Mouse (Mus musculus): ENCODE results near the gene Vmn1r215. TPM values are rescaled to one million over a fixed set of nuclear protein-coding genes. Genes with fewer than 3 reads are reported as not detected.
"Not testable (repeated sequence)": the region's sequence is repeated elsewhere in the genome, so short reads cannot be mapped to it uniquely, and the experiment has no call there.

Vmn1r215 gene
- polyA plus RNA-seq (2015; fragmentation: Nextera tagmentation; extraction: Ambion mirVana), result not detected in 2 replicates

GRCm38 (mm10) chr13:23067725-23068124 is at the start of gene Vmn1r215:
Gene Vmn1r215, plus strand, starts transcription at chr13:23068025.
- H3K4me1 ChIP-seq (ENCODE audit: control insufficient read depth, low read depth, low read length), result no peaks in the 10 kb centered on the region
- H3K4me3 ChIP-seq (ENCODE audit: low read depth, low read length), result no peak within 1 kb of the TSS
- no peak for ATAC-seq (ENCODE audit: low read depth)
- H3K9ac ChIP-seq (ENCODE audit: low read depth, low read length), result no peak within 1 kb of the TSS
- no peak within 1 kb of the TSS for H3K4me2 ChIP-seq (ENCODE audit: low read depth, low read length)
- no peaks in the 10 kb centered on the region for H3K36me3 ChIP-seq (ENCODE audit: control insufficient read depth, insufficient read depth)
- H3K27ac ChIP-seq (ENCODE audit: low read length), result no peak within 1 kb of the TSS
- 45% methylated on average over 1 of the region's 1 CpGs for WGBS (ENCODE audit: insufficient replicate concordance)
- H3K27me3 ChIP-seq (ENCODE audit: control insufficient read depth, insufficient read depth, low read depth, low read length), result no peaks in the 10 kb centered on the region
- no peaks in the 10 kb centered on the region for H3K9me3 ChIP-seq (replicated peaks; ENCODE audit: control insufficient read depth, low read length)

GRCm38 (mm10) chr13:23018158-23018557 is 49.7 kb upstream of the Vmn1r215 start:
- Histone ChIP-seq H3K36me3 (ENCODE audit: control insufficient read depth, insufficient read depth) (no peaks in the 10 kb centered on the region), H3K27ac (ENCODE audit: low read length) (no peak overlapping the region), H3K27me3 (ENCODE audit: control insufficient read depth, insufficient read depth, low read depth, low read length) (no peaks in the 10 kb centered on the region), H3K4me2 (ENCODE audit: low read depth, low read length) (no peak overlapping the region), H3K9ac (ENCODE audit: low read depth, low read length) (no peak overlapping the region), H3K9me3 (replicated peaks; ENCODE audit: control insufficient read depth, low read length) (no peaks in the 10 kb centered on the region), H3K4me1 (ENCODE audit: control insufficient read depth, low read depth, low read length) (no peaks in the 10 kb centered on the region), H3K4me3 (ENCODE audit: low read depth, low read length) (no peak overlapping the region)
- ATAC-seq (ENCODE audit: low read depth), result no peak

GRCm38 (mm10) chr13:23024812-23025211 is 43.0 kb upstream of the Vmn1r215 start:
- H3K9ac ChIP-seq (ENCODE audit: low read depth, low read length), result no peak overlapping the region
- H3K4me3 ChIP-seq (ENCODE audit: low read depth, low read length), result no peak overlapping the region
- no peak for ATAC-seq (ENCODE audit: low read depth)
- H3K27ac ChIP-seq (ENCODE audit: low read length), result no peak overlapping the region
- H3K4me1 ChIP-seq (ENCODE audit: control insufficient read depth, low read depth, low read length), result no peaks in the 10 kb centered on the region
- no peak overlapping the region for H3K4me2 ChIP-seq (ENCODE audit: low read depth, low read length)
- H3K9me3 ChIP-seq (replicated peaks; ENCODE audit: control insufficient read depth, low read length), result no peaks in the 10 kb centered on the region
- H3K27me3 ChIP-seq (ENCODE audit: control insufficient read depth, insufficient read depth, low read depth, low read length), result no peaks in the 10 kb centered on the region
- H3K36me3 ChIP-seq (ENCODE audit: control insufficient read depth, insufficient read depth), result no peaks in the 10 kb centered on the region

GRCm38 (mm10) chr13:23030118-23030517 is 37.7 kb upstream of the Vmn1r215 start, which contains the start of gene Vmn1r214:
Gene Vmn1r214, plus strand, starts transcription at chr13:23030418.
- Histone ChIP-seq H3K27me3 (ENCODE audit: control insufficient read depth, insufficient read depth, low read depth, low read length) (no peaks in the 10 kb centered on the region), H3K9ac (ENCODE audit: low read depth, low read length) (no peak within 1 kb of the TSS), H3K4me1 (ENCODE audit: control insufficient read depth, low read depth, low read length) (no peaks in the 10 kb centered on the region), H3K4me2 (ENCODE audit: low read depth, low read length) (no peak within 1 kb of the TSS), H3K9me3 (replicated peaks; ENCODE audit: control insufficient read depth, low read length) (no peaks in the 10 kb centered on the region), H3K36me3 (ENCODE audit: control insufficient read depth, insufficient read depth) (no peaks in the 10 kb centered on the region), H3K27ac (ENCODE audit: low read length) (no peak within 1 kb of the TSS), H3K4me3 (ENCODE audit: low read depth, low read length) (no peak within 1 kb of the TSS)
- 67% methylated on average over 3 of the region's 3 CpGs for WGBS (ENCODE audit: insufficient replicate concordance)
- no peak for ATAC-seq (ENCODE audit: low read depth)

GRCm38 (mm10) chr13:23057778-23058177 is 10.0 kb upstream of the Vmn1r215 start:
- no peaks in the 10 kb centered on the region for H3K9me3 ChIP-seq (replicated peaks; ENCODE audit: control insufficient read depth, low read length)
- no peaks in the 10 kb centered on the region for H3K36me3 ChIP-seq (ENCODE audit: control insufficient read depth, insufficient read depth)
- no peak overlapping the region for H3K9ac ChIP-seq (ENCODE audit: low read depth, low read length)
- no peaks in the 10 kb centered on the region for H3K4me1 ChIP-seq (ENCODE audit: control insufficient read depth, low read depth, low read length)
- no peak overlapping the region for H3K4me3 ChIP-seq (ENCODE audit: low read depth, low read length)
- ATAC-seq (ENCODE audit: low read depth), result no peak
- H3K27me3 ChIP-seq (ENCODE audit: control insufficient read depth, insufficient read depth, low read depth, low read length), result no peaks in the 10 kb centered on the region
- no peak overlapping the region for H3K27ac ChIP-seq (ENCODE audit: low read length)
- WGBS (ENCODE audit: insufficient replicate concordance), result 20% methylated on average over 1 of the region's 1 CpGs
- H3K4me2 ChIP-seq (ENCODE audit: low read depth, low read length), result no peak overlapping the region

GRCm38 (mm10) chr13:23069312-23069711 is 1.5 kb downstream of the Vmn1r215 start:
- Histone ChIP-seq H3K9me3 (replicated peaks; ENCODE audit: control insufficient read depth, low read length) (no peaks in the 10 kb centered on the region), H3K27me3 (ENCODE audit: control insufficient read depth, insufficient read depth, low read depth, low read length) (no peaks in the 10 kb centered on the region), H3K4me3 (ENCODE audit: low read depth, low read length) (no peak overlapping the region), H3K4me2 (ENCODE audit: low read depth, low read length) (no peak overlapping the region), H3K4me1 (ENCODE audit: control insufficient read depth, low read depth, low read length) (no peaks in the 10 kb centered on the region), H3K9ac (ENCODE audit: low read depth, low read length) (no peak overlapping the region), H3K36me3 (ENCODE audit: control insufficient read depth, insufficient read depth) (no peaks in the 10 kb centered on the region), H3K27ac (ENCODE audit: low read length) (no peak overlapping the region)
- ATAC-seq (ENCODE audit: low read depth), result no peak
- WGBS (ENCODE audit: insufficient replicate concordance), result 70% methylated on average over 2 of the region's 2 CpGs

- H3K4me1 ChIP-seq (ENCODE audit: control insufficient read depth, low read depth, low read length), result no peaks in the 10 kb centered on the region
- no peaks in the 10 kb centered on the region for H3K36me3 ChIP-seq (ENCODE audit: control insufficient read depth, insufficient read depth)
- no peak overlapping the region for H3K4me2 ChIP-seq (ENCODE audit: low read depth, low read length)
- 74% methylated on average over 4 of the region's 4 CpGs for WGBS (ENCODE audit: insufficient replicate concordance)
- H3K4me3 ChIP-seq (ENCODE audit: low read depth, low read length), result no peak overlapping the region
- H3K9ac ChIP-seq (ENCODE audit: low read depth, low read length), result no peak overlapping the region
- H3K27ac ChIP-seq (ENCODE audit: low read length), result no peak overlapping the region
- no peaks in the 10 kb centered on the region for H3K9me3 ChIP-seq (replicated peaks; ENCODE audit: control insufficient read depth, low read length)
- no peak for ATAC-seq (ENCODE audit: low read depth)
- no peaks in the 10 kb centered on the region for H3K27me3 ChIP-seq (ENCODE audit: control insufficient read depth, insufficient read depth, low read depth, low read length)
Measured at GRCm38 (mm10) chr13:23094386-23094785, 26.6 kb downstream of the Vmn1r215 start.

GRCm38 (mm10) chr13:23118126-23118525 is 50.3 kb downstream of the Vmn1r215 start, which contains the start of gene Vmn1r217:
Gene Vmn1r217, minus strand, starts transcription at chr13:23118226.
- not testable (repeated sequence) for ATAC-seq (ENCODE audit: low read depth); H3K27me3 ChIP-seq (ENCODE audit: control insufficient read depth, insufficient read depth, low read depth, low read length); H3K27ac ChIP-seq (ENCODE audit: low read length); H3K4me1 ChIP-seq (ENCODE audit: control insufficient read depth, low read depth, low read length); H3K4me3 ChIP-seq (ENCODE audit: low read depth, low read length); H3K9me3 ChIP-seq (replicated peaks; ENCODE audit: control insufficient read depth, low read length); H3K4me2 ChIP-seq (ENCODE audit: low read depth, low read length); H3K9ac ChIP-seq (ENCODE audit: low read depth, low read length); H3K36me3 ChIP-seq (ENCODE audit: control insufficient read depth, insufficient read depth)
- WGBS (ENCODE audit: insufficient replicate concordance), result 44% methylated on average over 1 of the region's 1 CpGs

- H3K27me3 ChIP-seq (ENCODE audit: control insufficient read depth, insufficient read depth, low read depth, low read length), result no peaks in the 10 kb centered on the region
- no peaks in the 10 kb centered on the region for H3K4me1 ChIP-seq (ENCODE audit: control insufficient read depth, low read depth, low read length)
- no peak overlapping the region for H3K27ac ChIP-seq (ENCODE audit: low read length)
- ATAC-seq (ENCODE audit: low read depth), result no peak
- no peak overlapping the region for H3K4me2 ChIP-seq (ENCODE audit: low read depth, low read length)
- no peaks in the 10 kb centered on the region for H3K9me3 ChIP-seq (replicated peaks; ENCODE audit: control insufficient read depth, low read length)
- WGBS (ENCODE audit: insufficient replicate concordance), result 64% methylated on average over 2 of the region's 2 CpGs
- no peaks in the 10 kb centered on the region for H3K36me3 ChIP-seq (ENCODE audit: control insufficient read depth, insufficient read depth)
- no peak overlapping the region for H3K9ac ChIP-seq (ENCODE audit: low read depth, low read length)
- H3K4me3 ChIP-seq (ENCODE audit: low read depth, low read length), result no peak overlapping the region
Measured at GRCm38 (mm10) chr13:23120611-23121010, 52.8 kb downstream of the Vmn1r215 start.

Measured in liver, embryonic 16.5 days (tissue).